Mouse (Mus musculus): Measurements from ENCODE around the gene Pten.
"Not testable (repeated sequence)": the region's sequence is repeated elsewhere in the genome, so short reads cannot be mapped to it uniquely, and the experiment has no call there.

Pten gene

DNA sequence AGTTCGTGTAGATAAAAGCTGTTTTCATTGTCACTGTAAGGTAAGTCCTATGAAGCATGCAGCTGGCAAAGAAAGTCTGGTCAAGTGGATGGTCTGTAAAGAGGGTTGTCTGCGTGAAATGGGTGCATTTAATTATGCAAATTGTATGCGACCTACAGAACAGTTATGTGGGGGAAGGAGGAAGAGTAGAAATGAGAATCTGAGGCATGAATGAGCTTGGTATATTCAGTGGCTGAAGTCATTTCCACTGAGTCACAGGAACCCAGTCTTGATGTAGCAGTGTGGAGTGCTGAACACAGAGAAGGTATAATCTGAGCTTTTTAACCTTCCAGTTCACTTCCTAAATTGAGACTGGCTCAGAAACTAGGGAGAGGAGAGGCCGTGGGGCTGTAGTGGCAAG, 61.5 kb downstream of the Pten start:
- DNase-seq = no peak

DNA sequence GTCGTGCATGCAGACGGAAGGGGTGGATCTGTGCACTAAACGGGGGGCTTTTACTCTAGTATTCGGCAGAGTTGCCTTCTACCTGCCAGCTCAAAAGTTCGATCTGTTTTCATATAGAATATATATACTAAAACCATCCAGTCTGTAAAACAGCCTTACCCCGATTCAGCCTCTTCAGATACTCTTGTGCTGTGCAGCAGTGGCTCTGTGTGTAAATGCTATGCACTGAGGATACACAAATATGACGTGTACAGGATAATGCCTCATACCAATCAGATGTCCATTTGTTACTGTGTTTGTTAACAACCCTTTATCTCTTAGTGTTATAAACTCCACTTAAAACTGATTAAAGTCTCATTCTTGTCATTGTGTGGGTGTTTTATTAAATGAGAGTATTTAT, 65.7 kb downstream of the Pten start:
- DNase-seq = not testable (repeated sequence)

DNA sequence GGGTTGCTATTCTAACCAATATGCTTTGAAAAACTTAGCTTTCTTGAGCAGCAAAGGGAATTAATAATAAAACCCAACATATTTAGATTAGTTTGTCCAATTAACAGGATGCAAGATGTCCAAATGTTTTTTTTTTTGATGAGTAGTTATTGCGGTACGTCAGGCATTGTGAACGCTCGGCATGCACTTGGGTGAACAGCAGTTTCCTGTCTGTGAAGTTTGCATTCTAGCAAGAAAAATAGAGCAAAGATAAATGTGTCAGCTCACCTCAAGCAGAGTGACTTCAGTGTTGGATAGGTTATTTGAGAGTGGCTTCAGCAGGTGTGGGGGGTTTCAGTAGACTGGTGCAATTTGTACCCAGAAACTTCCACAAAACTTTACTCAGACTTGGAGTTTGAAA, 69.3 kb downstream of the Pten start:
- no peak for DNase-seq

GRCm38 (mm10) chr19:32829871-32830270, 72.6 kb downstream of the Pten start:
- DNase-seq = no peak

DNA sequence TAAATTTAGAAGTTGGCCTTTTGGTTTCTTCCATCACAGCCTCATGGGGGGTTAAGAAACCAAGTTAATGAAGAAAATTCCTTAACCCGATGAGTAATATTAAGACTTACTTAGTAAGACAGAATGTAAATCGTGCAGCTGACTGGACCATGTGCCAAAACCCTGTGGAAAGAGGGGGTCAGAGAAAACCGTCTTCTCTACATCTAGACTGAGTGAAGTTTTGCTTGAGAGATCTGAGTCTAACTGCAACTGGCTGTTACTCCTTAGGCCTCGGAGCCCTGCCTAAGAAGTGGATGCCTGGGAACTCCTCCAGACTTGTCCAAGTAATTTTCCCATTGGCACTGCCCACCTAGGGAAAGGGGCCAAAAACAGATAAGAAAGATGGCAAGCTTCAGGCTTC, 74.0 kb downstream of the Pten start:
- DNase-seq = no peak

DNA sequence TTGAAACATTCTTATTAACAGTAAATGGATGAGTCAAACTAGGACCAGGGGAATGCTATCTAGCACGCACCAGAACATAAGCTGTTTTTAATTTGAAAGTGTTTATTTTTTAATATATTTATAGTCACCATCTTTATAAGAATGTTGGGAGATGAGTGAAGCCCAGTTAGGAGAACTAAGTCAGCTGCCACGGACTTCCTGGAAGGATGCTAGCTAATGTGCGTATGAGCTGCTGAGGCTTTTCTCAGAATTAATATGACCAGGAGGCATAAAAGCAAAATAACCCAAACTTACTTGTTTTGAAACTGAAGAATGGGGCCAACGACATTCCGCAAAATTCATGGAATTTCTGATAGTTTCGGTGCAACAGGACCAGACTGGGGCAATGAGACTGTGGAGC, 83.2 kb downstream of the Pten start:
- DNase-seq = no peak

DNA sequence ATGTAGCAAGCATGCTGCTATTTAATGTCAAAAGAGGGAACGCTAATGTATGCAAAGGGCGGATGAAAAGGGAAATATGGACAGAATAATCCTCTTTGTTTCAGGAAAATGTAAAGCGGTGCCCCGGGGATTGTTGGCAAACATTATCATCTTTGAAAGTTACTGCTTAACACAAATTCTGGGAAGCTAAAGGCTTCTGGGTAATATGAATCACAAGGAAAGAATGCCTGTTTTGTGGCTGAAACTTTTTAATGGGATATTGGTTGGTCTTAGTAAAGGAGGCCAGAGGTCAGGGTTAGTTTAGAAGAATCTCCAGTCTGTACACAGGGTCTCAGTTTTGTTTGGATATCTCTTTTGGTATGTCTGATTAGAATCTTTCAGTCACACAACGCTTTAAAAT, 87.2 kb downstream of the Pten start:
- DNase-seq = no peak

- DNase-seq = no peak
Observed at GRCm38 (mm10) chr19:32848041-32848440, 90.7 kb downstream of the Pten start.

- no peak for DNase-seq
Observed at GRCm38 (mm10) chr19:32852306-32852705, 95.0 kb downstream of the Pten start.

GRCm38 (mm10) chr19:32861675-32862575, 104.6 kb downstream of the Pten start:
- DNase-seq = no peak

DNA sequence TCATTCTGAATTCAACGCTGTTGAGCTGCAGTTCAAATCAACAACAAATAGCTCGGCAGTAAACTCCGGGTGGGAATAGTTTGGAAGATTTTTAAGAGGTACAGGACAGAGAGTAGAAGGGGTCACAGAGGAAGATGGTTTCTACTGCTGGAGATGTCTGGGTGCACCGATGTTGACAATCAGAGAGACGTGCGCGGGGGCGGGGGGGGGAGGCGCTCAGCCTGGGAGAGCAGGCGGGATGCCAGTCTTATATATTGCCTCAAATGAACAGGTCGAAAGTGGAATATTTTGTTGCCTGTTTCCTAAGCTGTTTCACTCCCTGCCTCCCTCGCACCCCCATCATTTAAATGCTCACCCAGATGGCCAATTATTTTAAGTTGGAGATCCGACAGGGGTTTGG, 109.5 kb downstream of the Pten start:
- no peak for DNase-seq

GRCm38 (mm10) chr19:32867181-32867897, 110.0 kb downstream of the Pten start:
- no peak for DNase-seq

DNA sequence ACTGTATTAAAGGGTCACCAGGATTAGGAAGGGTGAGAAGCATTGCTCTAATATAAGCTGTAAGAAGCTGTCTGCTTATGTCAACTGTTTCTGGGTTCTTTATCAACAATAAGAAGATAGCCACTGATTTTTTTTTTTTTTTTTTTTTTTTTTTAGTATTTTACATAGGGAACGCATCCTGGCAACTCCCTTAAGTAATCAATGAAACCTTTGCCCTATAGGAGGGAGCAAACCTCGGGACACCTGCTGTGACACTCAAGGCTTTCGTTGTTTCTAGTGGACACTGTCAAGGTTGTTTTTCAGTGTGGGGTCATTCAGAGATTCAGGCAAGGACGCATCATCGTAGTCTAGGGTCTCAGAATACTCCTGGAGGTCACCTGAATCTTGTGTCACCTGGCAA, 111.3 kb downstream of the Pten start:
- no peak for DNase-seq

GRCm38 (mm10) chr19:32869053-32869680, 111.9 kb downstream of the Pten start:
- peak in 1 of 2 experiments; percentile 14 for DNase-seq

- no peak for DNase-seq
Observed at GRCm38 (mm10) chr19:32873904-32874637, 116.8 kb downstream of the Pten start.
